ENCODE assay signal across 16 mouse cellular contexts in the genomic region with DNA sequence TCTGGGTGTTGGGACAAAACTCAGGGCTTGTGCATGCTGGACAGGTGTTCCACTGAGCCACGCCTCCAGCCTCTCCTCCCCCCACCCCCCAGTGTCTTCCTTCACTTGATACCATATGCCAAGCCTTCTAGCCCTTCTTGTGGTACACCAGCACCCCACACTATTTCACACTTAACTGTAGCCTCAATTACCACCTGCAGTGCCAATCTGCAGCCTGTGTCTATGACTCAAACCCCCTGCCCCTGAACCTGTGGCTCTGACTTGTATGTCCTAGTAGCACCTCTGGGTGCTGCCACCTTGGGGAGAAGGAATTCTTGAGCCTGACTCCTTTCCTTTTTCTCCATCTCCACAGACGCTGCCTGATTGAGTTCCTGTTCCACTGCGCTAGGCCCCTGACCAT.
"Had no signal": no experiment of that assay in that cellular context is flagged by ENCODE, and none has a peak within 500 bp of the region (broad histone marks: within the 10 kb centered on the region; RNA-seq: fewer than 3 reads in every experiment).

No protein-coding gene starts in this region.

- H3K4me1 ChIP-seq: midbrain, embryonic 12.5 days; midbrain, embryonic 15.5 days; neural tube, embryonic 12.5 days; neural tube, embryonic 15.5 days had no signal

- H3K4me3 ChIP-seq: left cerebral cortex, adult 2 months; liver, embryonic 13.5 days; midbrain, embryonic 12.5 days; midbrain, embryonic 15.5 days; neural tube, embryonic 12.5 days; neural tube, embryonic 15.5 days had no signal

- H3K27me3 ChIP-seq: liver, embryonic 13.5 days; midbrain, embryonic 12.5 days; midbrain, embryonic 15.5 days; neural tube, embryonic 12.5 days; neural tube, embryonic 15.5 days had no signal

- DNase-seq: kidney, adult 2 months; kidney, postnatal 25 days; layer of hippocampus, postnatal 36 days; liver, embryonic 13.5 days; lung, embryonic 14.5 days; right cerebral cortex, adult 18-20 months; right cerebral cortex, postnatal 14 days; right cerebral cortex, postnatal 4 days had no signal

- H3K36me3 ChIP-seq: liver, embryonic 13.5 days; midbrain, embryonic 12.5 days; midbrain, embryonic 15.5 days; neural tube, embryonic 12.5 days; neural tube, embryonic 15.5 days had no signal

- H3K27ac ChIP-seq: kidney, postnatal 0 days; left cerebral cortex, adult 2 months; liver, embryonic 13.5 days; macrophage; midbrain, embryonic 12.5 days; midbrain, embryonic 15.5 days; neural tube, embryonic 12.5 days; neural tube, embryonic 15.5 days; stomach, postnatal 0 days had no signal
